Mouse (Mus musculus): Measurements from ENCODE around the gene Col9a3.

DNA sequence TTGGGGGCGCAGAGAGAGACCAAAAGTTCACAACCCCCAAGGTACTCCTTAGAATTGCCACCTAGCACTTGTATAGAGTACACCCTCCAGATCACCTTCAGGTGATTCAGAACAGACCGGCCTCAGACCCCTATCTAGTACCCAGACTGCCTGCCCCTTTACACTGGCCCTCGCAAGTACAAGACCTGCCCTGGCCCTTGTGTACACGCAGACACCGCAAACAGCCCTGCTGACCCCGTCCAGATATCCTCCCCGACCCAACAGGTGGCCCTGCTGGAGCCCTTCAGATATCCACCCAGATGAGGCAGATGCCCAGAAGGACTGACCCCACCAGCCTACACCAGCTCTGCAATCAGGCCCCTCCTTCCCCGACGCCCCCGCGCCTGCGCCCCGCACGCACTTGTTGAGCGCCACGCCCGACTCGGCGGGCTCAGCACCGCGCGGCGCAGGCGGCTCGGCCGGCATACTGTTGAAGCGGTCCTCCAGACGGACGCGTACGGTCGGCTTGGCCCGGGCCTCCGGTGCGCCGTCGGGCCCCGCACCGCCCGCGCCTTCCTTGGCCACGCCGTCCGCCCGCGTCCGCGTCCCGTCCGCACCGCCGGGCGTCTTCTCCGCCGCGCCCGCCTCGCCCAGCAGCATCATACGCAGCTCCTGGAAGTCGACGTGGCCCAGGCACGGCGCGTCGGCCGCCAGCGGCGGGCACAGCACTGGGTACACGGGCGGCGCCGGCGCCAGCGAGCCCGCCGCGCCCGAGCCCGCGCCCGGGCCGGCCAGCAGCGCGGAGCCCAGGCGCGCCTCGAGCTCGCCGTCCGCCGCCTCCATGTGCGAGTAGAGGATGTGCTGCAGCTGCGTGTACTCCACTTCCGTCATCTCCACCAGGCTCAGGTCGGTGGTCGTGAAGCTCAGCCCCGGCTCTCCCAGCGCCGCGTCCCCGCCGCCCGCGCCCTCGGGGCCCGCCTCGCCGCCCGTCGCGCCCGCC, 44.3 kb downstream of the Col9a3 start:
- TF ChIP-seq GABPA (IDR thresholded peaks at IDR 0.05; ENCODE audit: low read depth, low read length): no peak
- TF ChIP-seq POLR2A (IDR thresholded peaks at IDR 0.05; ENCODE audit: control insufficient read depth in 1 of 2, insufficient read depth in 1 of 2, low read depth in 1 of 2, low read length in 2 of 2, poor library complexity in 1 of 2): no peak
- TF ChIP-seq CTCF (IDR thresholded peaks at IDR 0.05 in 2 of 3, conservative IDR thresholded peaks at IDR 0.05 in 1 of 3; ENCODE audit: control insufficient read depth in 1 of 3, insufficient read depth in 1 of 3, low read depth in 2 of 3, low read length in 3 of 3, poor library complexity in 1 of 3, severe bottlenecking in 1 of 3): no peak
- TF ChIP-seq MAX (IDR thresholded peaks at IDR 0.05; ENCODE audit: low read length): no peak
- no peak for TF ChIP-seq TBP (IDR thresholded peaks at IDR 0.05; ENCODE audit: low read depth, low read length)
- no peak for TF ChIP-seq MXI1 (IDR thresholded peaks at IDR 0.05; ENCODE audit: low read depth, low read length)
